Mouse (Mus musculus): Measurements from ENCODE around the gene Lrp3. TPM values are rescaled to one million over a fixed set of nuclear protein-coding genes. Genes with fewer than 3 reads are reported as not detected.
A peak's percentile ranks its signal among the peaks of the same experiment; 100 is the strongest.

Gene Lrp3
- polyA plus RNA-seq, 1 experiment from 2014 or later = 25.1 TPM

DNA sequence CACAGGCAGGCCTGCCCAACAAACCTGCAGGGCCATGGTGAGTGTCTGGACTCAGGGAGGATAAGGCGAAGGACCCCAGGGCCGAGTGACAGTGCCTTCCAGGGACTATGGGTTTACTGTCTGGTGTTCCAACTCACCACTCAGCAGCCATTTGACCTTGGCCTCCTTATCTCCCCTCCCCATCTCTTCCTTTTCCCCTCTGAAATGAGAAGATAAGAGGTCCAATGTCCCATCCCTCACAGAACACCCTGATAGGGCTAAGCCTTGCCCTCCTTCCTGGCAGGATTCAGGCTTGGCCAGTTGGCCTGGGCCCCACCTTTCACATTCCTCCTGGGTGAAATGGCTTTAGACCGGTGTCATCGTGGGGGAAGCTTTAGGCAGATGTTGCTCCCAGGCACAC lies 39.8 kb downstream of the Lrp3 start:
- 89% methylated on average over 4 of the region's 4 CpGs for WGBS
- H3K4me2 ChIP-seq (replicated peaks) = no peak overlapping the region
- no peak overlapping the region for H3K9ac ChIP-seq
- DNase-seq (ENCODE audit: low spot score) = no peak
- no peak for ATAC-seq (ENCODE audit: low FRiP score)
- no peaks in the 10 kb centered on the region for H3K36me3 ChIP-seq (replicated peaks; ENCODE audit: control insufficient read depth, insufficient read depth)
- no peaks in the 10 kb centered on the region for H3K9me3 ChIP-seq (ENCODE audit: control insufficient read depth, low read length)
- H3K4me1 ChIP-seq (replicated peaks; ENCODE audit: control insufficient read depth, insufficient read depth, low read length) = no peaks in the 10 kb centered on the region
- H3K27ac ChIP-seq = no peak overlapping the region
- H3K27me3 ChIP-seq (ENCODE audit: control insufficient read depth, insufficient read depth, low read length) = peaks cover 10% of the 10 kb centered on the region; the same call in 1 of the 2 replicates
- no peak overlapping the region for H3K4me3 ChIP-seq (replicated peaks; ENCODE audit: low read length)

DNA sequence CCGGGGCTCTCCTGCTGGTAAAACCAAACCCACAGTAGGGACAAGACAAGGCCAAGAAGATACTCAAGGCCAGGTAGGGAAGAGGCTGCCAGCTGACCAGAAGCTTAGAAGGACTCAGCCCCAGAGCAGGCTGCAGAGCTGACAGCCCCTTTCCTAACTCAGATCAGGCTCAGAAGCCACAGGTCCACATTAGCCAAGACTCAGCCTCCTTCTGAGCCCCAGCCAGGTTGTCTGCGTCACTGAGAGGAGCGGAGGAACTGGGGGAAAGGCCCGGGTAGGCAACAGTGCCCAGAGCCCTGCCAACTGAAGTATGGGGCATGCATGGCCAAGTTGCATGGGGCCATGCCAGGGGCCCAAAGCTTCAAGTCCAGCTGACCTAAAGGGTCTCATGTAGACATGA lies 42.8 kb downstream of the Lrp3 start:
- DNase-seq (ENCODE audit: low spot score) = no peak
- Histone ChIP-seq H3K27ac (no peak overlapping the region), H3K9me3 (ENCODE audit: control insufficient read depth, low read length) (no peaks in the 10 kb centered on the region), H3K4me3 (replicated peaks; ENCODE audit: low read length) (no peak overlapping the region), H3K36me3 (replicated peaks; ENCODE audit: control insufficient read depth, insufficient read depth) (no peaks in the 10 kb centered on the region), H3K4me1 (replicated peaks; ENCODE audit: control insufficient read depth, insufficient read depth, low read length) (no peaks in the 10 kb centered on the region), H3K4me2 (replicated peaks) (no peak overlapping the region), H3K27me3 (ENCODE audit: control insufficient read depth, insufficient read depth, low read length) (peaks cover 16% of the 10 kb centered on the region), H3K9ac (no peak overlapping the region)
- ATAC-seq (ENCODE audit: low FRiP score) = no peak
- 78% methylated on average over 4 of the region's 4 CpGs for WGBS

DNA sequence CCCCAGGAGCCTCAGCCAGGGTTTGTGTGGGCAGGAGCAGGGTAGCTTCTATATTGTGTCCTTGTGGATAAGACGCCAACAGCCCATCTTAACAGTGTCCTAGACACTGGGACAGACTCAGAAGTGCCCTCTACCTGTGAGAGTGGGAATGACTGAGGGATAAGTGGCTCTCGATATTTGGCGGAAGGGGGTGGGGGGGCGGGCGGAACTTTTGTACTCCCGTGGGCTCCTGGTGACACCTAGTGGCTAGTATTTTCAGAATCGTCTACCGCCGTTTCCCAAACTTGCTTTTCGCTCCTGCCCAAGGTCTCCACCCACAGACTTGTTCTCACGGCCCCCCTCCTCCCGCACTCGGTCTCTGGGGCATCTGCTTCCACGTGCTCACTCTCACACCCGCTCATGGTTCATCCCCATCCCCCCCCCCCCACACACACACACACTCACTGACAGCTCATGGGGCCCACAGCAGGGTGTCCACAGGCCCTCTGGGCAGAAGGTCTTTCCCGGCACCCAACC lies 43.4 kb downstream of the Lrp3 start:
- peak; percentile 68 for ATAC-seq (ENCODE audit: low FRiP score)
- no peak overlapping the region for H3K27ac ChIP-seq
- H3K4me2 ChIP-seq (replicated peaks) = 0 out of 2 replicates have a peak overlapping the region, but pooled peaks have one; percentile 17
- H3K4me1 ChIP-seq (replicated peaks; ENCODE audit: control insufficient read depth, insufficient read depth, low read length) = no peaks in the 10 kb centered on the region
- no peaks in the 10 kb centered on the region for H3K36me3 ChIP-seq (replicated peaks; ENCODE audit: control insufficient read depth, insufficient read depth)
- DNase-seq (ENCODE audit: low spot score) = peak; percentile 89
- H3K27me3 ChIP-seq (ENCODE audit: control insufficient read depth, insufficient read depth, low read length) = peaks cover 16% of the 10 kb centered on the region
- 2% methylated on average over 15 of the region's 16 CpGs for WGBS
- no peak overlapping the region for H3K4me3 ChIP-seq (replicated peaks; ENCODE audit: low read length)
- H3K9ac ChIP-seq = no peak overlapping the region
- H3K9me3 ChIP-seq (ENCODE audit: control insufficient read depth, low read length) = no peaks in the 10 kb centered on the region

DNA sequence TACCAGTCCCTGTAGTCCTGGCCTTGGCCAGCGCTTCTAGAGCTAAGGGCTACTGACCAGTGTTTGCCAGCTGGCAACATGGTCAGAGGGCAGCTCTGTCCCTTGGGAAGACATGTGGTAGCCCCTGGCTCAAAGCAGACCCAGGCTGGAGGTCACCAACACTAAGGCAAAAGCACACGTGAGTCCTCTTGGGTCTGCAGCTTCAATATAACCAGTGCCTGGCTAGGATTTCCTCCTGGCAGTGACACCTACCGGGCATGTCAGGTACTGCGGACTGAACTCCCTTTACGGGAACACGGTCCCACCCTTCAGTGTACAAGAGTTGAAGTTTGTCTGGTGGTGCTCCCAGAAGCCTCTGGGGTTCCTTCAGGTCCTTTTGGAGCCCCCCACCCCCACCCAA lies 46.0 kb downstream of the Lrp3 start:
- H3K4me1 ChIP-seq (replicated peaks; ENCODE audit: control insufficient read depth, insufficient read depth, low read length) = no peaks in the 10 kb centered on the region
- ATAC-seq (ENCODE audit: low FRiP score) = no peak

DNA sequence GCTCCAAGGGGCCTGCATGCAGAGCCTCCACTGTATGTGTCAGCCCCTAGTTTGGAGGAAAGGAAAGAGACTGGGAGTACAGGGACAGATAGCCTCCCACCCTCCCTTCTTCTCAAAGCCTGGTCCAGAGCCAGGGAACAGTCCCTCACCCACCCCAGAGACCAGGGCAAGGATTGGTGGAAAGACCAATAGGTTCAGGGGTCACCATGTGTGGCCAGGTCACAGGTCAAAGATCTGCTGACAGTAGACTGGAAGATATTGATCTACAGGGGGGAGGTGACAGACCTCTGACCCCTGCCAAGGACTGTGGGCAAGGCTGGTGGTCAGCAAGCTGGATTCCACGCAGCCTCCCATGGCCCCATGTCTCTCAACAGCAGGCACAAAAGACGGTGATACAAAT lies 47.4 kb downstream of the Lrp3 start:
- WGBS = 57% methylated on average over 2 of the region's 2 CpGs
- no peak overlapping the region for H3K4me2 ChIP-seq (replicated peaks)
- DNase-seq (ENCODE audit: low spot score) = no peak
- H3K27me3 ChIP-seq (ENCODE audit: control insufficient read depth, insufficient read depth, low read length) = peaks cover 14% of the 10 kb centered on the region
- no peaks in the 10 kb centered on the region for H3K4me1 ChIP-seq (replicated peaks; ENCODE audit: control insufficient read depth, insufficient read depth, low read length)
- H3K9ac ChIP-seq = no peak overlapping the region
- H3K4me3 ChIP-seq (replicated peaks; ENCODE audit: low read length) = no peak overlapping the region
- no peaks in the 10 kb centered on the region for H3K36me3 ChIP-seq (replicated peaks; ENCODE audit: control insufficient read depth, insufficient read depth)
- ATAC-seq (ENCODE audit: low FRiP score) = no peak
- no peak overlapping the region for H3K27ac ChIP-seq
- H3K9me3 ChIP-seq (ENCODE audit: control insufficient read depth, low read length) = no peaks in the 10 kb centered on the region

More for the DNA sequence above, 46.0 kb downstream of the Lrp3 start:
- 18% methylated on average over 6 of the region's 6 CpGs for WGBS
- peaks cover 16% of the 10 kb centered on the region for H3K27me3 ChIP-seq (ENCODE audit: control insufficient read depth, insufficient read depth, low read length)
- no peak overlapping the region for H3K4me2 ChIP-seq (replicated peaks)
- H3K9ac ChIP-seq = no peak overlapping the region
- no peaks in the 10 kb centered on the region for H3K9me3 ChIP-seq (ENCODE audit: control insufficient read depth, low read length)
- no peak overlapping the region for H3K4me3 ChIP-seq (replicated peaks; ENCODE audit: low read length)
- peak; percentile 91 for DNase-seq (ENCODE audit: low spot score)
- H3K27ac ChIP-seq = no peak overlapping the region
- no peaks in the 10 kb centered on the region for H3K36me3 ChIP-seq (replicated peaks; ENCODE audit: control insufficient read depth, insufficient read depth)

DNA sequence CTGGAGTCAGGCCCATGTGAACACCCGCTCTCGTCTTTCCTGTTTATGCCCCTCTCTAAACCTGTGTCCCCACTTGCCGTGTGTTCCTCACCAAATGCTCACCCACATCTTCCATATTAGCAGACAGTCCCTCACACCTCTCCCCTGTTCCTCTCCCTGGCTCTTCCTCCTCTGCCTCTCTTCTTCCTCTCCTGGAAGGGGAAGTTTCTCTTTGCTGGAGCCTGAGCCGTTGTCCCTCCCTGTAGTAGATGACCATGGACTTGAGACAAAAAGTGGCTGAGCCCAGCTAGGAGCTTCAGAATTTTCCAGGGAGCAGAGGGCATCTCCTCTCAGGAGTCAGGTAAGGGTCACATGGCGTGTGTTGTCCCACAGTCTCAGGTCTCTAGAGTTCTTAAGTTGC lies 48.3 kb downstream of the Lrp3 start:
- H3K4me2 ChIP-seq (replicated peaks) = no peak overlapping the region
- H3K4me3 ChIP-seq (replicated peaks; ENCODE audit: low read length) = no peak overlapping the region
- H3K9ac ChIP-seq = no peak overlapping the region
- 91% methylated on average over 5 of the region's 5 CpGs for WGBS
- ATAC-seq (ENCODE audit: low FRiP score) (no peak), DNase-seq (ENCODE audit: low spot score) (no peak)
- H3K27me3 ChIP-seq (ENCODE audit: control insufficient read depth, insufficient read depth, low read length) = peaks cover 14% of the 10 kb centered on the region
- H3K36me3 ChIP-seq (replicated peaks; ENCODE audit: control insufficient read depth, insufficient read depth) = no peaks in the 10 kb centered on the region
- no peak overlapping the region for H3K27ac ChIP-seq
- H3K9me3 ChIP-seq (ENCODE audit: control insufficient read depth, low read length) = no peaks in the 10 kb centered on the region
- H3K4me1 ChIP-seq (replicated peaks; ENCODE audit: control insufficient read depth, insufficient read depth, low read length) = no peaks in the 10 kb centered on the region

DNA sequence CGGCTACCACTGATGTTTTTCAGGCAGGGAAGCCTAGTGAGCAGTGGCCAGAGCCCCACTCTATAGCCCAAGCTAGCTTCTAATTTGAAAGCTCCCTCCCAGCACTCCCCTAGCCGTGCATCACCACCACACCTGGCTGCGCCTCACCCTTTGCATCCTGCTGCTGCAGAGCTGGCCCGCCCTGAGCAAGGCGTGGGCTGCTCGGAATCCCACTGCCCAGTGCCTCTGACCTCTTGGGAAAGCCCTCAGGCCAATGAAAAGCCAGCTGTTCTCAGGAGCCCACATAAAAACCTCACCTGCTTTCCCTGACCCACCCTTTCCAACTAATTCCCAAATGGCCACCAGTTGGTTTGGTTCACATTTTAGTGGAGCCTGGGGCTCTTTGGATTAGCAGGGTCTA lies 51.2 kb downstream of the Lrp3 start:
- Histone ChIP-seq H3K4me3 (replicated peaks; ENCODE audit: low read length) (no peak overlapping the region), H3K9me3 (ENCODE audit: control insufficient read depth, low read length) (no peaks in the 10 kb centered on the region), H3K36me3 (replicated peaks; ENCODE audit: control insufficient read depth, insufficient read depth) (no peaks in the 10 kb centered on the region), H3K27me3 (ENCODE audit: control insufficient read depth, insufficient read depth, low read length) (no peaks in the 10 kb centered on the region; the same call in 1 of the 2 replicates), H3K27ac (no peak overlapping the region), H3K9ac (no peak overlapping the region), H3K4me1 (replicated peaks; ENCODE audit: control insufficient read depth, insufficient read depth, low read length) (no peaks in the 10 kb centered on the region), H3K4me2 (replicated peaks) (no peak overlapping the region)
- DNase-seq (ENCODE audit: low spot score) (no peak), ATAC-seq (ENCODE audit: low FRiP score) (no peak)
- 85% methylated on average over 6 of the region's 6 CpGs for WGBS

DNA sequence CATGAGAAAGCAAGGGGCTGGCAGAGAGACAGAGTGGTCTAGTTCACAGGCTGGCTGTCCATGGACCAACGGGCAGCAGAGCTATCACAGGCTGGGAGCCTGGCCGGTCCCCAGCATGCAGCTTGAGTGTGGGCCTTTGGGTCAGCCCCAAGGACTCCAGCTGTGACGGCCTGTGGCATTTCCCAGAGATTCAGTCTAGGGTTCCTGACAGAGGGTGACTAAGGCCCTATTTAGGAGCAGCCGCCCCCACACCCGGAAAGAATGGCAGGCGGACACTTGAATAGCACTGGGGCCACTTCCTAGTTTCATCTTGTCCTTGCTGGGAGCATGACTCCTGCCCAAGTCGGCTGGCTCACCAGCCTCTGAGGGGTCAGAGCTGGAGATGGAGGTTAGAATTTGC lies 51.7 kb downstream of the Lrp3 start:
- WGBS = 66% methylated on average over 7 of the region's 7 CpGs
- no peak for ATAC-seq (ENCODE audit: low FRiP score)
- no peak overlapping the region for H3K9ac ChIP-seq
- H3K27ac ChIP-seq = no peak overlapping the region
- H3K4me2 ChIP-seq (replicated peaks) = no peak overlapping the region
- H3K27me3 ChIP-seq (ENCODE audit: control insufficient read depth, insufficient read depth, low read length) = no peaks in the 10 kb centered on the region; the same call in 1 of the 2 replicates
- H3K4me3 ChIP-seq (replicated peaks; ENCODE audit: low read length) = no peak overlapping the region
- no peak for DNase-seq (ENCODE audit: low spot score)
- no peaks in the 10 kb centered on the region for H3K36me3 ChIP-seq (replicated peaks; ENCODE audit: control insufficient read depth, insufficient read depth)
- H3K4me1 ChIP-seq (replicated peaks; ENCODE audit: control insufficient read depth, insufficient read depth, low read length) = no peaks in the 10 kb centered on the region
- no peaks in the 10 kb centered on the region for H3K9me3 ChIP-seq (ENCODE audit: control insufficient read depth, low read length)

DNA sequence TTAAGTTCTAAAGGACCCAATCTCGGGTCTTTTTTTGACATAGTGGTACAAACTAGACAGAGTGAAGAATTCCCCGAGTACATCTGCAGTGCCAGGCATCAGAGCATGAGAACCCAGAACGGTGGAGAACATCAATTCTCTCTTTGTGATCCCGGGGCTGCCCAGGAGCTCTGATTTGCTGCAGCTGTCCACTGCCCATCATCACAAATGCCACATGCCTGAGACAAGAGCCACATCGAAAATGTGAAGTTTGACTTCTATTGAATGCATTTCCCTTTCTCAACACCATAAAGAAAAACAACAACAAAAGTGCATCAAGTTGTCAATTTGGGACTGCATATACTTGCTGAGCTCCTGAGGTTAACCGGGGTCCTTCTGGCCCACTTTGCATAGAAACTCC lies 52.9 kb downstream of the Lrp3 start:
- no peak for ATAC-seq (ENCODE audit: low FRiP score)
- no peaks in the 10 kb centered on the region for H3K36me3 ChIP-seq (replicated peaks; ENCODE audit: control insufficient read depth, insufficient read depth)
- H3K27me3 ChIP-seq (ENCODE audit: control insufficient read depth, insufficient read depth, low read length) = no peaks in the 10 kb centered on the region; the same call in 1 of the 2 replicates
- WGBS = 87% methylated on average over 6 of the region's 6 CpGs
- no peak overlapping the region for H3K9ac ChIP-seq
- no peak overlapping the region for H3K4me2 ChIP-seq (replicated peaks)
- DNase-seq (ENCODE audit: low spot score) = no peak
- H3K27ac ChIP-seq = no peak overlapping the region
- H3K9me3 ChIP-seq (ENCODE audit: control insufficient read depth, low read length) = no peaks in the 10 kb centered on the region
- no peak overlapping the region for H3K4me3 ChIP-seq (replicated peaks; ENCODE audit: low read length)
- H3K4me1 ChIP-seq (replicated peaks; ENCODE audit: control insufficient read depth, insufficient read depth, low read length) = no peaks in the 10 kb centered on the region

DNA sequence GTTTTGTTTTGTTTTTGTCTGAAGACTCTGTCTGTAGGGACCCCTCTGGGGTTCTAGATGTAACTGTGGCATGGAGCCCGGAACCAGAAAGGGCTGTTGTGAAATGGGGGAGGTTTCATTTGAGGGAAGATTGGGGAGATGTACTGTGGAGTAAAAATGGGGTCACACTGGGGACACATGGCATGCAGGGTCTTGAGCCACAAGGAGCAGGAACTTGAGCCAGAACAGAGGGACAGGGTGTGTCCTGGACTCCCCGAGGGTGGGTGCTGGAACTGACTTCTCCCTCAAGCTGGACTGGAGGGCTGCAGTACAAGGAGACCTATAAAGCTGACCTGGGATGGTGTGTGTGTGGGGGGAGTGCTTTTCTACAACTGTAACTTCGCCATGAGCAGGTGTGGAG lies 57.8 kb downstream of the Lrp3 start:
- 78% methylated on average over 3 of the region's 3 CpGs for WGBS
- Histone ChIP-seq H3K9me3 (ENCODE audit: control insufficient read depth, low read length) (no peaks in the 10 kb centered on the region), H3K27me3 (ENCODE audit: control insufficient read depth, insufficient read depth, low read length) (no peaks in the 10 kb centered on the region), H3K4me2 (replicated peaks) (no peak overlapping the region), H3K4me3 (replicated peaks; ENCODE audit: low read length) (no peak overlapping the region), H3K27ac (no peak overlapping the region), H3K36me3 (replicated peaks; ENCODE audit: control insufficient read depth, insufficient read depth) (no peaks in the 10 kb centered on the region), H3K4me1 (replicated peaks; ENCODE audit: control insufficient read depth, insufficient read depth, low read length) (no peaks in the 10 kb centered on the region), H3K9ac (no peak overlapping the region)
- no peak for ATAC-seq (ENCODE audit: low FRiP score)
- no peak for DNase-seq (ENCODE audit: low spot score)

Data from hindbrain, embryonic 14.5 days (tissue).